Mouse (Mus musculus) ES-CJ7 (cell line): ENCODE measurements at regions not wholly inside any gene's neighbourhood (a gene's known extent, or its start where the extent isn't known, plus 50 kb on each side); places are given as distances from the start of the nearest gene placed in this dataset.

Source experiments
- DNase-seq: peaks from one replicate; pipeline ENCODE4 v3.0.0; 2011; ENCODE audit warnings: low read depth, low spot score

DNA sequence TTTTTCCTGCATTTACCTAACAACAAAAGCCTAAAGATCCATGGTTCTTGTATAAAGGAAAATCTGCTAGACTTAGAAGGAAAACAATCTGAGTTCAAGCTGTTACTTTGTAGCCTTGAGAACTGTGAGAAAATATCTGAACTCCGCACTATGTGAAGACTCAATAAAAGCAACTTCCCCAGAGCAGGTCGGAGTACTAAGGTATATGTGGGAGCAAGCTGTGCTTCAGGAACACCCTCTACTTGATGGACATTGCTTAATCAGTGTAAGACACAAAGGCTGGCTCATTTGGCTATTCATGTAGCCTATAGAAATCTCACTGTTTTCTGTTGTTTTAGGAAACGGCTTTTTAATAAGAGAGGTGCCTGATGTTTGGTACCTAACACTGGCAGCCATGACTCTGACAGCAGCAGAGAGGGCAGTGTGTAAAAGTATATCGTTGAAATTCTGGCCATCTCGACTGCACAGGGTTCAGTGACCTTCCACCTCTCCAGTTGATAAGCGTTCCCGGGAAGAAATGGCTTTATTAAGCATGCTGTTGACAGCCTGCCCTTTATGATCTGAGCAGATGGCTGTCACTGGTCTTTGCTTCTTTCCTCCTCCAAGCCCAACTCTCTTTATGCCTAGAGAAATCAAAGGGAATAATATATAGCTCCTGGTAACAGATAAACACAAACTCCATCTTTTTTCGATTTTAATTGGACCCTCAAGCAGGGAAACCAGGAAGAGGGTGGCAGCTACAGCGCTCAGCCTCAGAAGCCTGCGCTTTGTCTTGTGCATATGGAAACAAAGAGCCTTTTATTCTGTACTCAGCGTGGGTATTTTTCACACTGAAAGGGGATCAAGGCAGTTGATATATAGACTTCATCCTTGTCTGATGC lies 443.7 kb upstream of the Sel1l start:
- no peak for DNase-seq

DNA sequence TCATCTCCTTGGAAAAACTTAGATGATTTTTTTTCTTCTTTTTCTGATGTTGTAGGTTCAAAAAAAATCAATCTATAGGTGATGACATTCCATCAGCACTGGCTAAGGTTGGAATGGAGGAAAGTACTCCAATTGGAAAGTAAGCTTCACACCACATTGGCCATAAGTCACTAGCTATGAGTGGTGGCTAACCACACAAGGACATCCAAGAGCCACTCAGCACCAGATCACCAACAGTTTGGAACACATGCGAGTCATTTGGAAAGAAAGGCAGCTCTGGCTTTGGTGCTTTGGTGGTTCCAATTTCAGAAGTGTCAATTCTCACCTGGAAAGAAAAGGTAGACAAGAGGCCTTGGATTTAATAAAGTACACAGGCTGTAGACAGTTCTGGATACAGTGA lies 442.5 kb upstream of the Sel1l start:
- no peak for DNase-seq

DNA sequence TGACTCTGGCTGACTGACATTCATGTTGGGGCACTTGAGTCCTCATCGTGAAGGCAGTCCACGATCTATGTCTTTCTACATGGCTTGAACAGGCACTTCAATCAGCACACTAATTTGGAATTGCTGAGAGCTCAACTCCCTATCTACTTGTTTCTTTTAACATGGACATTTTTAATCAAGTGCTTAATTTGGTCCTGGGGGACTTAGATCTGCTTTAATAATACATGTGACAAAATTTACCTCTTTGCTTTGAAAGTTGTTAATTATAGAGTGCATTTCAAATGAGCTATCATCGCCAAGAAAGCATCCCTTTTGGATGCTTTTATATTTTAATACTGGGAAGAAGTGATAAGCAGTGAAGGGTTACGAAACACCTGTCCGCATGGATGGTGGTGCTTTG lies 436.6 kb upstream of the Sel1l start:
- DNase-seq: no peak

DNA sequence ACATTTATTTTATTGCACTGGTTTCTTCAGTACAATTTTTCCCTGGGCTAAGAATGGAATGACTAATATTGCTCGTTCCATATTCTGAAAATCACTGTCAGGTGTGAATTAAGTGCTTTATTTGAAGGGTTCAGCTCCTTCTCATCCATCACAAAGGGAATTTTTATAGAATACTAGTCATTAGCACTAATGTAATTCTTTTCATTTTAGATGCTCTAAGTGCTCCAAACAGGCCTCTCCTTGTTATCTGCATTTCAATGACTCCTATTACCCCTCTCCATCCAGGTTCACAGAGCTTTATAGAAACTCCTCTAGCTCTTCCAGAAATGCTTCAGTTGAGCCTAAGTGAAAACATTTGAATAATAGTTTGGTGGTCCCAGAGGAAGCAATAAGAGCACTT lies 431.5 kb upstream of the Sel1l start:
- no peak for DNase-seq

GRCm38 (mm10) chr12:92251962-92252361 lies 403.0 kb upstream of the Sel1l start:
- no peak for DNase-seq

DNA sequence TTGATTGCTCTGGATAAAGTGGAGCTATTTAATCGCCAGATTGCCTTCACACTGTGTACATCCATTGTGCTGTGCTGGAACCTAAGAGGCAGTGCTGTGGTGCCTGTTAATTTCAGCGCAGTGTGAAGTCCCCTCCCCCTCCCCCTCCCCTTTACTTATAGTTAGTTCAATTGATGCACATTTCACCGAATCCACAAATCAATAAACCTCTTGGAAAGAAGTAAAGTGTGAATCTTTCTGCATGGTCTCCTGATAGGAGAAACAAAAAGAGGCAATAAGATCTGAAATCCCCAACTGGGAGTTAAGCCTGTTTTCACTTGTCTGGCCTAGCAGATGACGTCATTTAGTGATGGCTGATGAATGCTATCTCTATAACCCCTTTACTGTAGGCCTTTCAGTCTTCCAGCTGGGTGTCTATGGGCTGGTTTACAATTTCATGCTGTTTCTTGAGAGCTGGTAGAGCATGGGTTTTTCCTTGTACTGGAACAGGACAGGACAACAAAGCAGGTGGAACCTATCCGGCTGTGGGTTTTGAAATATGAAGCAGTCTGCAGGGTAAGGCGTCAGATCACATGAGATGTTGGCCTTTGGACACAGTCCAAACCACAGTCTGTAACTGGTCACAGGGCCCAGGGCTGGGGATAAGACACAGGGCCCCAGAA lies 398.0 kb upstream of the Sel1l start:
- no peak for DNase-seq

DNA sequence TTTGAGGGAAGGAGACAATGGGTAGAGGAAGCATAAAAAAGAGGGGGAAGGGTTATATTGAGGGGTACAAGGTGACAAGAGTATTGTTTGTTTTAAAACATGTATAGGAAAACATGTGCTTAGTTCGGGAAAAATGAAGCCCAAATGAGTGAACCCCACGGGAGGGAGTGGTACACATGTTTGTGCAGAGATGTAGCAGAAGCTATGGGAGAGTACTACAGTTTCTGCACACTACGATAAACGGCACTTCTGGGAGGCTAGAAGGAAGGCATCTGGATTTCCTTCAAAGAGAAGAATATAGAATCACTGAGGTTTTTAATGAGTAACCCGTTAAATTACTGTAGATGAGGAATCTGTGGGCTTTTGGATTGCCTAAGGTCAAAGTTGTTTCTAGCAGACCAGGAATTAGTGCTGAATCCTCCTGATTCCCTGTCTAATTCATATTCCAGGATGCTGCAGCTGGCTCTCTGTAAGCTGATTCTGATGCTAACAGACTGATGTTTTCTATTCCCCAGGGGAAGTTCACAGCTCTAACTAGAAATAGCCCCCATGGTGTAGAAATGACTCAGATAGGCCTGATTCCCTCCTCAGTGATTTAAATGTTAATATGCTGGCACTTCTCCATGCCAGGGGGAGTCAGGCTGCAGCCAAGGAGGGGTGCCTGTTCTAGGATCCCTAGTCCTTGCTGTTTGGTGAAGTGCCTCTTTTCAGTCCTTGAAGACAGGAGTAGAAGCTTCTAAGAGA lies 391.2 kb upstream of the Sel1l start:
- no peak for DNase-seq

DNA sequence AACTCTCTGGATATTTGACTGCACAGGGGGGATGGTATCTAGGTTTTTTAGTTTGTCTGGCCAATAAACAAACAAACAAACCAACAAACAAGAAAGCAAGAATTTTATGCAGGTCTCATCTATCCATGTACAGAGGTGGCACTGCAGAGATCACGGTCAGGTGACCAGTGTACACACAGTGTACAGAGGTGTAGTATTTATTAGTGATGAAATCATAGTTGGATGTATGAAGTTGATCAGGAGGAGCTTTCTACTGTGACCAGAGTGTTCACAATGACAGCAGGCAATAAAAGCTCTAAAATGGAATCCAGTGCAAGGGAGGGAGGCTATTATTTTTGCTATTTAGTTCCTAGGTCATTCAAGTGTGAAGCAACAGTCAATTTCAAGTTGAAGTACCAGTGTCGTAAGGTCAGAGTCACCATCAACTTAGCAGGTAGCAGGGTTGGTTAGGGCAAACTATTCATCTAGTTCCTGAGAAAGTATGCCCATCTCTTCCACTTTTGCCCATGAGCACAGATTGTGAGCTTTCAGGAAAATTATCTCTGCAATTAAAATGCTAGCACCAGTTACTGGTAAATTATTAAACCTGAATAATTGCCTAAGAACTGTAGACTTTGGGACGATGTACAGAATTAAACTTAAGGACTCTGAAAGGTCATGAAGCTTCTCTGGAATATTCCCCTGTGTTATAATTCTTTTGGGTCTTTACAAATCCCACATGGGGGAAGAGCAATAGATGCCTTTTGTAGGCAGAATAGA lies 384.9 kb upstream of the Sel1l start:
- no peak for DNase-seq

- no peak for DNase-seq
Observed at GRCm38 (mm10) chr12:92228585-92228984, 379.6 kb upstream of the Sel1l start.

DNA sequence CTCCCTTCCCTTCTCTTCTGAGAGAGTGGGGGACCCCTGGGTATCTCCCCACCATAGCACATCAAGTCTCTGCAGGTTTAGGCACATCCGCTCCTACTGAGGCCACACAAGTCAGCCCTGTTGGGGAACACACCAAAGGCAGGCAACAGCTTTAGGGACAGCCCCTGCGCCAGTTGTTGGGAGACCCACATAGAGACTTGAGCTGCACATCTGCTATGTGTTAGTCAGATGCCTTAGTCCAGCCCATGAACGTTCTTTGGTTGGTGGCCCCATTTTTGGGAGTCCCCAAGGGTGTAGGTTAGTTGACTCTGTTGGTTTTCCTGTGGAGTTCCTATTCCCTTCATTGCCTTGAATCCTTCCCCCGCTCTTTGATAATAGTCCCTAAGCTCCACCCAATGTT lies 354.4 kb upstream of the Sel1l start:
- DNase-seq: no peak

GRCm38 (mm10) chr12:92200602-92201001 lies 351.6 kb upstream of the Sel1l start:
- DNase-seq: no peak

- DNase-seq: no peak
Observed at GRCm38 (mm10) chr12:92198738-92199477, 350.0 kb upstream of the Sel1l start.

- DNase-seq: no peak
Observed at GRCm38 (mm10) chr12:92193934-92194685, 345.2 kb upstream of the Sel1l start.

DNA sequence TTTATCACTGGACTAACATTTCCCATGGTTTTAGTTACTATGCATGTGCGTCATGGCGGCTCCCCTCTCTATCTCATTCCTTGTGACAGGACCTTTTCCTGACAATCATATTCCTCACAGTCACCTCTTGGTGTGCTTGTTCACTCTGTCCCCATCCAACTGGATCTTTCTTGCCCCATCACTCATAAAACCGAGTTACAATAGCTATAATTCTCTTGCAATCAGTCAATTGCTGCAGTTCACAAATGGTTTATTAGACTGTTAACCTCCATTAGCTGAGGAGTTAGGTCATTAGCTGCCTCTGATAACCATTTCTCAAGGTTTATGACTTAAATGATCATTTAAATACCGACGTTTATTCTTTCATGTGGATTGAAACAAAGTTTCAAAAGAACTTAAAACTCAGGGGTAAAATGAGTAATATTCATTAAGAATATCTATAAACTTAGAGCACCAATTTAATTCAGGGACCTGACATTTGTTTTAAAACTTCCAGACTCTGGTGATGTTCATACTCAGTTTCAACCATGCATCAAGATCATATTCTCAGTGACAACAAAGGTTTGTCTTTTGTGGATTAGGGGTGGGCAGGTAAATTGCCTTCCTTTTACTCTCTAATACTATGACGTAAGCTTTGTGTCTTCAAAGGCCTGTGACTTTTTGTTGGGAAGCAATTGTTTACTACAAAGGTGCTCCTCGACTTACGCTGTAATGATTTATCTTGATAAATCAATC lies 344.4 kb upstream of the Sel1l start:
- no peak for DNase-seq

DNA sequence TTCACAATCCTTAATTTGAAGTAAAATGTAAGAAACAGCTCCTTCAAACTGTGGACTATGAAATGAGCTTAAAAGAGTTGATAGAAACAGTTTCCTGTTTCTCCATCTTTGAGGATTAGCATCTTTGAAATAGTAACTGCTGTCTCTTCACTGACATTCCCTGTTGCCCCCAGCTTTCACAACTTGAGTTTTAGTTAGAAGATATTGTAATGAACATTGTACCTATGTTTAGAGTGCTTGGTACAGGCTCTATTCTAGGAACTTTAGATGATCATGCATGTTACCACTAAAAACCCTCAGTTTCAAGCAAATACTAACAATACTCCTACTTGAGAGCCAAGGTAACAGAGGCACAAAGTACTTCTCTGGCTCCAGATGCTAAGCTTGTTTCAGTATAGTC lies 340.1 kb upstream of the Sel1l start:
- no peak for DNase-seq

DNA sequence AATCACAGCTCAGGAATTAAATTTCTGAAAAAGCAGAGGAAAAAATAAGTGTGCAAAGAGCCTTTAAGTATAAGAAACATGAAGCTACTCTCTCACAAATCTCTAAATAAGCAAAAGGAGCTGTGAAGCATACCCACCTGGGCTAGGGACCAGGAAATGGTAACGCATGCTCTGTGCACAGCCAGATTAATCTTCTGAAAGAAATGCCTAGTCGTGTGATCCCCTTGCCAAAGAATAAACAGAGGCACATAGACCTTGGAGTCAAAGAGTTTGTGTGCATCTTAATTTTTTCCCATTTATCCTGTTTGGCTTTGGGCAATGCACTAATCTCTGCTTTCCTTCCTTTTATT lies 338.2 kb upstream of the Sel1l start:
- DNase-seq: no peak

- no peak for DNase-seq
Observed at GRCm38 (mm10) chr12:92186448-92187132, 337.6 kb upstream of the Sel1l start.

DNA sequence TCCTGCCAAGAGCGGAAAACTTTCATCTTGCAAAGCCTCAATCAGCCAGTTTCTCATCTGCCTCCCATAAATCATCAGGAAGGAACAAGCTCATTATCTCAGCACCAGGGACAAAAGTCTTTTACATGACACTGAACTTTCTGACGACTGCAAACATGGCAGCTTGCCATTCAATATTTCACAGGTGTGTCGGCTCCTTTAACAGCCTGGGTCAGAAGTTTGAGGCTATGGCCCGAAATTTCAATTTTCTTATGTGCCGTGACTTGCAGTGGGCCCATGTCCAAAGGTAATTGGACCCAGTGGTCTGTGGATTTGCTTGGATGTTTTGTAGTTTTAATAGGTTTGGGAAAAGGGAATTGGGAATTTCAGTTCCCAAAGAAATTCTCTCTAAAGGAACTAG lies 330.3 kb upstream of the Sel1l start:
- no peak for DNase-seq

DNA sequence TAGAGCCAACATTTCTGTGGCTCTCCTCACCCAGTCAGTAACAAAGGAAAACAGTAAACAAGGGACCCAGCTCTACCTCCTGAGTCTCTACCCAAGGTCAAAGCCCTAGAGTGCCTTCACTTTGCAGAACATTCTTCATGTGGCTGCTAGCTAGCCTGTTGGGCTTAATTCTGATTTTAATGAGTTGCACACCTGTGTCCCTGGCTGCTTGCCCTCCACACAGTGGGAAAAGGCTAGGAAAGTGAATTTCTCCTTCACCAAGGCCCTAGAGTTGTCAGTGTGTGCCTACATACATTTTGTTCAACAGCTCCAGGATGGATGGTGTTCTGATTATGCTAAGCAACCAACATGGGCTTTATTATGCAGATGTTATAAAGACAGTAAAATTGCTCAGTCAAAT lies 307.8 kb upstream of the Sel1l start:
- DNase-seq: no peak
